Comparison of ENCODE assay signal across 9 mouse cellular contexts in the genomic region with DNA sequence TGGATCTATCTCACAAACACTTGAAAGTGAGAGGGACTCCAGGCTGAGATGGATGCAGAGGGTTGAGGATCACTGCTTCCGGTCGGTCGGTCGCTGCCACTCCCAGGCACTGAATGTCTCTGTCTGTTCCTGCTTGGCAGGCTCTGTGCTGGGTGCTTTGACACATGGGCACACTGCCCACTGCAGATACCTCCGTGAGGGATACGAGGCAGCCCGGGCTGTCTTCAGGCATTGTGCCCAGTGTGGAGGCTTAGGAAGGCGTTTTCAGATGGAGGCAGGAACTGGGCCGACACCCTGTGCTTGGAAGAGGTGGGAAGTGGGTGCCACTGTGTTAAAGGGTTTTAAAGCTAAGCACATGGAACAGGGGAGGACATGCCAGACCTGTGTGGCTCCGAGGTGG. TPM values are rescaled to one million over a fixed set of nuclear protein-coding genes. Genes with fewer than 3 reads are reported as not detected.
A peak's percentile ranks its signal among the peaks of the same experiment; 100 is the strongest.
DNase-seq lines count a peak whose midpoint lies in the region; ATAC-seq and TF ChIP-seq lines count a peak whose summit lies in the region.
"Had no signal": no experiment of that assay in that cellular context is flagged by ENCODE, and none has a peak within 500 bp of the region (broad histone marks: within the 10 kb centered on the region; RNA-seq: fewer than 3 reads in every experiment).

No protein-coding gene starts in this region.

- no peak for ATAC-seq in liver, postnatal 0 days

- H3K27ac ChIP-seq in heart, embryonic 10.5 days: no peak overlapping the region
- H3K27ac ChIP-seq in liver, postnatal 0 days (ENCODE audit: low read depth): no peak overlapping the region

- no peaks in the 10 kb centered on the region for H3K9me3 ChIP-seq in heart, embryonic 10.5 days
- no peaks in the 10 kb centered on the region for H3K9me3 ChIP-seq in liver, postnatal 0 days (ENCODE audit: low read length)

- H3K4me3 ChIP-seq in heart, embryonic 10.5 days: no peak overlapping the region
- H3K4me3 ChIP-seq in liver, postnatal 0 days (ENCODE audit: low read depth, low read length): no peak overlapping the region

- H3K4me2 ChIP-seq in liver, postnatal 0 days (ENCODE audit: low read depth, low read length): no peak overlapping the region

- peak; percentile 98 for DNase-seq in heart, adult 11 months
- DNase-seq in heart, embryonic 10.5 days (ENCODE audit: low spot score): no peak
- peak; percentile 59 for DNase-seq in adrenal gland, postnatal 10 days
- peak; percentile 27 to 54 for DNase-seq in frontal cortex, postnatal 25 days (ENCODE audit: low spot score in 2 of 2)
- peak; percentile 56 to 58 for DNase-seq in kidney, adult 8-10 months
- DNase-seq in lung, postnatal 25 days (ENCODE audit: low spot score): peak; percentile 87
- DNase-seq in embryo, embryonic 11 days: no peak
- no peak for DNase-seq in liver, postnatal 0 days

- no peak overlapping the region for H3K9ac ChIP-seq in liver, postnatal 0 days (replicated peaks)

- no peaks in the 10 kb centered on the region for H3K36me3 ChIP-seq in heart, embryonic 10.5 days
- no peaks in the 10 kb centered on the region for H3K36me3 ChIP-seq in liver, postnatal 0 days (replicated peaks; ENCODE audit: insufficient read depth, low read length)

- no peaks in the 10 kb centered on the region for H3K4me1 ChIP-seq in heart, embryonic 10.5 days
- H3K4me1 ChIP-seq in liver, postnatal 0 days (ENCODE audit: insufficient read depth): no peaks in the 10 kb centered on the region

- H3K27me3 ChIP-seq in heart, embryonic 10.5 days (ENCODE audit: insufficient read depth, poor library complexity, severe bottlenecking): peaks cover 34% of the 10 kb centered on the region
- H3K27me3 ChIP-seq in liver, postnatal 0 days (ENCODE audit: insufficient read depth, low read length): no peaks in the 10 kb centered on the region

- no peak for TF ChIP-seq EP300 in liver, postnatal 0 days (IDR thresholded peaks at IDR 0.05; ENCODE audit: low read depth)

- WGBS in heart, embryonic 10.5 days: 78% methylated on average over 10 of the region's 10 CpGs
- 68% methylated on average over 10 of the region's 10 CpGs for WGBS in liver, postnatal 0 days (ENCODE audit: insufficient replicate concordance)

- TF ChIP-seq CTCF in liver, postnatal 0 days (IDR thresholded peaks at IDR 0.05; ENCODE audit: low read depth): no peak

RNA-seq across cellular contexts. Expression of a gene that starts 50.7 kb away (rescaled TPM):
- polyA plus RNA-seq in heart, embryonic 10.5 days (2016; fragmentation: Nextera tagmentation; extraction: Ambion mirVana): not detected in 2 replicates
- total RNA-seq in adrenal gland, postnatal 10 days (2021): not detected
- not detected in 2 replicates for polyA plus RNA-seq in liver, postnatal 0 days (2015; fragmentation: Nextera tagmentation; extraction: Ambion mirVana)
- polyA plus RNA-seq: large intestine, adult 2 months had no signal

Comparison
In these comparisons a context has a peak if more than half of its experiments do, and no peak if none do; other contexts are left out.
1. DNase-seq: peak in heart, adult 11 months (single experiment), adrenal gland, postnatal 10 days (single experiment), frontal cortex, postnatal 25 days (2 of 2), kidney, adult 8-10 months (2 of 2) and lung, postnatal 25 days (single experiment); none in heart, embryonic 10.5 days (single experiment), embryo, embryonic 11 days (single experiment) and liver, postnatal 0 days (single experiment).